Mouse (Mus musculus): ENCODE data around the gene Ddx39. TPM values are rescaled to one million over a fixed set of nuclear protein-coding genes. Genes with fewer than 3 reads are reported as not detected.

The Ddx39 gene
- polyA plus RNA-seq (2012; rRNA removed) = 103 and 125 TPM in 2 replicates

DNA sequence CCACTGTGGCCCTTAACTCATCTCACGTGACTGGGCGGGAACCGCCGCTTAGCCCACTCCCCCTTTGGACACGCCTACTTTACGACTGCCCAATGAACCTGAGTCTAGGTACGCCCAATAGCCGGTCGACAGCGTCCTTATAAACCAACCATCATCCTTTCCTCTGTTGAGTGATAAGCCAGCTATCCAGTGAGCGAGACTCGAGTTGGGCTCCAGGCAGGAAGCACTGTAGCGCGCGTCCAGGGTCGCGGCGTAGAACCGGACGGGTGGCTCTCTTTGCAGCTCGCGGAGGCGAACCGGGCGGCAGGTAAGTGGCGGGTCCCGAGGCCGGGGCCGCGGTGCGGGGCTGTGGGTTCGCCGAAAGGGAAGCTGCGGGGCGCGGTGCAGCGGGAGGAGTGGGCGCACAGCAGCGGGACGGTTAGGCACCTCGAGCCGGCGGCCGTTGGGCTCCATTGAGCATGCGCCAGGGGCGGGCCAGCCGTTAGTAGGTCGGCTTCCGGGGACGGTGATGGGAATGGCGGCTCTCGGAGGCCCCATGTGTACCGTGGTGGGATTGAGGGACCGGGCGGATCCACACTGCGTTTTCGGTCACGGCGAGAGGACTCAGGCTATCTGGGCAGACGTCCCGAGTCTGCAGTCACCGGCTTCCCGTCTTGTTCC is at the start of gene Ddx39:
Ddx39 (plus strand) TSS at position 147 of the 660 bp plus-strand sequence.

DNA sequence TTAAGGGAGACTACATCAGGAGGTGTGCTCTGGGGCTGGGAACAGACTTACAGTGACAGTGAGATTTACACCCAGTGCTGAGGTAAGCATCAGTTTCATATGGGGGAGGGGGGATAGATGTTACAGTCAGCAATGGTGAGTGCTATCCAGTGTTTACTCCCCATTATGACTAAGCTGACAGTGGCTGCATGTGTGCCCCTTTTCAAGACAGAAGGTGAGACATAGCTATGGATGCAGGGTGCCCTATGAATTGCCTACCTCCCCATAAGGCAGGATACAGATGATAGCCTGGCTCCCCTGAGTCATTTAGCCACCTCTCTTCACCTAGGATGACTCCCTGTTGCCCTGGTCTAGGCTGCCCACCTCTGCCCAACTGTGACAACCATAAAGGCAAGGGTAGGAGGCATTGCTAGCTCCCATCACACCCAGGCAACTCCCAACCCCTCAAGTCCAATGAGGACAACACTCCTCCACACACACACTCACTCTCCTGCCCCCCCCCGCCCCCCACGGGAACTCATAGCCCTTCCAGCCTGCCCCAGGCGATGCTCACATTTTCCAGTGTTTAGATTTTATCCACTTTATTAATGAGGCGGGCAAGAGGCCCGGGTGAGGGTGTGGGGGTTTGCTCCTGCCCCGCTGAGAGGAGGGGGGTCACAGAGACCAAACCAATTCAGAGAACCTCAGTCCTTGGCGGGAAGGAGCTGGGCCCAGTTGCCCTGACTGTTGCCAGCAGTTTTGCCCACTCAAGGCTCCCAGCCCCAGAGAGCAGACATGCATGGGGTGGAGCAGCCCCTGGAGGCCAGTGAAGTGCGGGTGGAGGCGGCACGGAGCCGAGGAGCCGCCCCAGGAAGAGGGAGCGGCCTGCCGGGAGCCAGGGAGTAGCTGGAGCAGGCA is 48.8 kb upstream of the Ddx39 start, which contains the start of gene Ptger1:
Ptger1 (plus strand) TSS at position 710 of the 897 bp plus-strand sequence.

DNA sequence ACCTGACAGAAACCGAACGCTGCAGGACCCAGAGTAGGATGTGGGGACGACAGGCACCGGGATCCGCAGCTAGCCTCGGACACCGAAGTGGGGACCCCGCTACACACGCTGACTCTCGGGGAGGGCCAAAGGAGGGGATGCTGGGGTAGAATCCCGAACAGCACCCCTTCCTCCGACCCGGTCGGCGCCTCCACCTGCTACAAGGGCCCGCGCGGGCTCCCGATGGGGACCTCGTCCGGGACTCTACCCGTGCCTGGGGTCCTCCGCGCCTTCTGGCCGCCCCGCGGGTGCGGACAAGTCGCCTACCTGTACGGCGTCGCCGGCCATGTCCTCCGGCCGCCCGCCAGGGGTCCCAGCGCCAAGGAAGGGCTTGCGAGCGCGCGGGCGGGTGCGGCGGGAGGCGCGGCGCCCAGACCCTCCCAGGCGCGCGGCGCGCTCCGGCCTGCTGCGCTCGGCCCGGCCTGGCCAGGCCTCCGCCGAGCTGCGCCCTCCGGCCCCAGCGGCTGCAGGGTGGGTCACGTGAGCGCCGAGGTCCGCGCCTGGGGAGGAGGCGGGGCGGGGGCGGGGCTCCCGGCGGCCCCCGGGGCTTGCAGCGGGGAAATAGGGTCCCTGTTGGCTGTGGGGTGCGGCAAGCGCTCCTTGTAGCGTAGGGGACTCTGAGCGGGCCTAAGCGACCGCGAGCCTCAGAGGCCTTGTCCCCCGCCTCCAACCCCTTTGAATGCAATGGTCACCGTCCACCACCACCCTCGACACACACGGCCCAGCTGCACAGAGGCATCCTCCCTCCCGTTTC is 16.1 kb upstream of the Ddx39 start, which contains the start of gene Pkn1:
Pkn1 (minus strand) TSS at position 519 of the 793 bp plus-strand sequence.

DNA sequence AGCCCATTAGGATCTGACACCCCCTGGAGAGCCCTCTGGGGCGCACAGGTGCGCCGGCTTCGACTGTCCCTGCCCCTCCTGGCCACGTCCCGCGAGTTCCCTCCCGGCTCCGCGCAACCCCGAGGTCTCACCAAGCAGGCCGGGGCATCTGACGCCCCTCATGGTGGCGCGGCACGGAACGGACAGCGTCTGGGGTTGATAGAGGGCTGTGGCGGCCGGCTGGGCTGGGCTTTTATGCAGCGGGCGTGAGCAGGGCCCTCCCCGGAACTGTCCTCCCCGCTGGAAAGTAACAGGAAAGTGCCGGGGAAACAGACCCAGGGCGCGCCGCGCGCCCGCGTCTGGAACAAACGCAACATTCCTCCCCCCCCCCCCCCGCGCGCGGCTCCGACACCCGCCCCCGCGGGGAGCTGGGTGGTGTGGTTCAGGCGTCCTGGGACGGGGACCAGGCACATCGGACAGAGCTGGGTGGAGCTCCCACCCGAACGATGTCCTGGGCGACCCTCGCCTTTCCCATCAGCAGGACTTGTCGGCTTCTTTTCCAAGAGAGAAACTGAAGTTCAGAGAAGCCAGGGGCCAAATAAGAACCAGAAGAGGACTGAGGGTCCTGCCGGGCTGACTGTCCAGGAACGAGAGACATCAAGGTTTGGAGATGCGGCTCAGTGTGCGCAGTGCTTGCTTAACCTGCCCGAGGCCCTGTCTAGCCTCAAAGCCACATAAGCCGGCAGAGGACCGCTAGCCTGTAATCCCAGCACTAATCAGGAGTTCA is 26.2 kb downstream of the Ddx39 start, which contains the start of gene Adgre5:
Adgre5 (minus strand) TSS at position 351 of the 766 bp plus-strand sequence.

Other genes starting within 250 kb of the Ddx39 start
- not detected in 2 replicates for gene Olfr370, start 179.4 kb upstream of the Ddx39 start, polyA plus RNA-seq (2012; rRNA removed)
- 188 and 193 TPM in 2 replicates for gene Ndufb7, start 148.5 kb upstream of the Ddx39 start, polyA plus RNA-seq (2012; rRNA removed)
- gene Tecr, start 107.2 kb upstream of the Ddx39 start, polyA plus RNA-seq (2012; rRNA removed) = 151 and 181 TPM in 2 replicates
- gene Dnajb1, start 107.0 kb upstream of the Ddx39 start, polyA plus RNA-seq (2012; rRNA removed) = 27.2 and 33.7 TPM in 2 replicates
- 21.5 and 27.0 TPM in 2 replicates for gene Gipc1, start 62.5 kb upstream of the Ddx39 start, polyA plus RNA-seq (2012; rRNA removed)
- 0.14 and 0.19 TPM in 2 replicates for gene Ptger1, start 48.5 kb upstream of the Ddx39 start, polyA plus RNA-seq (2012; rRNA removed)
- 8.6 and 10.3 TPM in 2 replicates for gene Pkn1, start 16.0 kb upstream of the Ddx39 start, polyA plus RNA-seq (2012; rRNA removed)
- 8.4 and 11.5 TPM in 2 replicates for gene Adgre5, start 26.1 kb downstream of the Ddx39 start, polyA plus RNA-seq (2012; rRNA removed)
- gene Adgrl1, start 184.9 kb downstream of the Ddx39 start, polyA plus RNA-seq (2012; rRNA removed) = 3.9 and 4.2 TPM in 2 replicates
- gene Gm10644, start 240.0 kb downstream of the Ddx39 start, polyA plus RNA-seq (2012; rRNA removed) = 0.25 and 0.36 TPM in 2 replicates
- 76.0 and 107 TPM in 2 replicates for gene Asf1b, start 240.3 kb downstream of the Ddx39 start, polyA plus RNA-seq (2012; rRNA removed)

Measured in liver, embryonic 14 days (tissue).